Mouse (Mus musculus) heart, adult 11 months (tissue): ENCODE data around the gene Exosc9.
A peak's percentile ranks its signal among the peaks of the same experiment; 100 is the strongest.
"Not testable (repeated sequence)": the region's sequence is repeated elsewhere in the genome, so short reads cannot be mapped to it uniquely, and the experiment has no call there.

ENCODE experiments used
- DNase-seq: peaks from one replicate; pipeline ENCODE4 v3.0.0; 2022

Gene Exosc9

GRCm38 (mm10) chr3:36557601-36558000, 5.2 kb downstream of the Exosc9 start:
- peak; percentile 37 for DNase-seq

GRCm38 (mm10) chr3:36559606-36560005, 7.2 kb downstream of the Exosc9 start:
- DNase-seq, result no peak

GRCm38 (mm10) chr3:36563666-36564065, 11.3 kb downstream of the Exosc9 start:
- DNase-seq, result peak; percentile 37

GRCm38 (mm10) chr3:36569836-36570235, 17.4 kb downstream of the Exosc9 start:
- DNase-seq, result peak; percentile 64

- DNase-seq, result no peak
Measured at GRCm38 (mm10) chr3:36571361-36571826, 19.0 kb downstream of the Exosc9 start.

GRCm38 (mm10) chr3:36571827-36572378, 19.5 kb downstream of the Exosc9 start, which contains the start of gene Ccna2:
Ccna2 (minus strand) TSS chr3:36572150.
- peak; percentile 100 for DNase-seq

- DNase-seq, result no peak
Measured at GRCm38 (mm10) chr3:36598811-36599210, 46.4 kb downstream of the Exosc9 start.

GRCm38 (mm10) chr3:36599773-36600172, 47.4 kb downstream of the Exosc9 start:
- not testable (repeated sequence) for DNase-seq

GRCm38 (mm10) chr3:36605894-36606783, 53.7 kb downstream of the Exosc9 start:
- DNase-seq, result no peak

- no peak for DNase-seq
Measured at GRCm38 (mm10) chr3:36612687-36613086, 60.3 kb downstream of the Exosc9 start.

GRCm38 (mm10) chr3:36613202-36613907, 60.9 kb downstream of the Exosc9 start, which contains the start of gene Bbs7:
Bbs7 (minus strand) TSS chr3:36613477.
- peak; percentile 99 for DNase-seq

GRCm38 (mm10) chr3:36613908-36614255, 61.5 kb downstream of the Exosc9 start:
- no peak for DNase-seq
